Mouse (Mus musculus): ENCODE measurements around the gene Ddx31. TPM values are rescaled to one million over a fixed set of nuclear protein-coding genes. Genes with fewer than 3 reads are reported as not detected.

Ddx31 gene
- polyA plus RNA-seq, 1 experiment from 2014 or later = 8.6 TPM

DNA sequence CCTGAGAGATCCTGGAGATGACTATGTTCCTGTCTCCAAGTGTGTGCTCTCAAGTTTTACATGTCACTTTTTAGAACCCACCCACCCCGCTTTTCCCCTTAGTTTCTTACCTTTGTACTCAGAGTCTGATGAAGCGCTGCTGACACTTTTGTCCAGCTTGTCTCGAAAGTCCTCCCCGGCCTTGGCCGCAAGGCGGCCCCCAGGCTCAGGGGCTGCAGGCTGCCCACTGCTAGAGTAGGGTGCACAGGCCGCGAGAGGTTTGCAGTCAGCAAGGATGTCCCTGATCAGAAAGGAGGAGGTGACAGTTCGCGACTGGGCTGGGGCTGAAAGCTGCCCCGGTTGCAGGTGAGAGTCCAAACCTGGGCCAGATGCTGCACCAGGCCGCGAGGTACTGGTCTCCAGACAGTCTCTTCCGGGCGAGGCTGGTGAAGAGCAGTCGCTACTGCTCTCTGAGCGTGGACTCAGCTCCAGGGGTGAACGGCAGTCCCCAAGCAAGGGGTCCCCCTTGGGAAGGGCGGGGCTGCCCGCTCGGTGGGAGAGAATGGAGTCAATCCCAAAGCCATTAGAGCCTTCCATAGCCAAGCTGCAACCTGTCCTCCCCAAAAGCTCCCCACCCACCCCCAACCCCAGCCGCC lies 75.0 kb downstream of the Ddx31 start:
- no peaks in the 10 kb centered on the region for H3K36me3 ChIP-seq (ENCODE audit: control insufficient read depth, insufficient read depth, low read length)
- no peak for ATAC-seq (ENCODE audit: insufficient number of reproducible peaks, insufficient read depth, low FRiP score, low read depth)

DNA sequence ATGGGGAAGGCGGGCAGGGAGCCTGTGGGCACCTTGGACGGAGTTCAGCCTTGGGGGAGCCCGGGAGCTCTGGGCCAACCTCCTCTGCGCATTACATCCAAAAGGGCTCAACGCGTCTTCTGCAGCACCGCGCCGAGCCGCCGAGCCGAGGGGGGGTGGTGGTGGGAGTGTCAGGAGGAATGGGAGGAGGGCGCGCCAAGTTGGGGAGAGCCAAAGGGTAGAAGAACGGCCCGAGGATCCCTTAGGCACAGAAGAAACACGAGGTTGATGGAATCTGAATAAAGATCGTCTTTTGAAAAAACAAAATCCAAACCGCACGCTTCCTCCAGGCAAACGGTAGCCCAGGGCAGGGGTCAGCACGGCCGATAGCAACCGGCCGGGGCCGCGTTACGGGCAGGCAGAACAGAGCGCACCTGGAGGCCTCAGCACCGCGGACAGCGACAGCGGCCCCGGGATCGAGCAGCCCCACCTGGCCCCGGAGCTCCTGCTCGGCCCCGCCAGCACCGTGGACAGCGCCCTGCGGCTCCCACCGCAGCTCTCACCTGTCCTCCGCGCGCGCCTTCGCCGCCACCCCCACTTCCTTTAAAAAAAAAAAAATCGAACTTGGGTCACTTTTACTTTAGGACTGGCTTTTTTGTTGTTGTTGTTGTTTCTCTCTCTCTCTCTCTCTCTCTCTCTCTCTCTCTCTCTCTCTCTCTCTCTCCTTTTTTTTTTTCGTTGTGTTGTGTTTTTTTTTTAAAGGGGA lies 75.7 kb downstream of the Ddx31 start:
- 1% methylated on average over 48 of the region's 50 CpGs for WGBS
- Histone ChIP-seq H3K4me3 (ENCODE audit: control insufficient read depth in 1 of 2, insufficient read depth in 1 of 2, low read depth in 1 of 2, low read length in 2 of 2) (no peak overlapping the region; a peak in 1 of 4 replicates), H3K4me1 (ENCODE audit: control insufficient read depth in 2 of 2, insufficient read depth in 2 of 2, low read length in 2 of 2) (no peaks in the 10 kb centered on the region; a peak in 1 of 4 replicates), H3K9ac (ENCODE audit: low read length) (no peak overlapping the region), H3K9me3 (ENCODE audit: control insufficient read depth, low read length) (no peaks in the 10 kb centered on the region), H3K36me3 (ENCODE audit: control insufficient read depth, insufficient read depth, low read length) (no peaks in the 10 kb centered on the region), H3K27me3 (ENCODE audit: control insufficient read depth, insufficient read depth, low read length) (peaks cover 97% of the 10 kb centered on the region), H3K27ac (replicated peaks in 1 of 2; ENCODE audit: control insufficient read depth in 1 of 2, insufficient read depth in 1 of 2, low read depth in 2 of 2, low read length in 2 of 2) (no peak overlapping the region), H3K4me2 (ENCODE audit: low read length) (no peak overlapping the region)
- ATAC-seq (ENCODE audit: insufficient number of reproducible peaks, insufficient read depth, low FRiP score, low read depth) = 0 out of 2 replicates have a peak, but pooled peaks have one; percentile 50

More for the DNA sequence above, 75.0 kb downstream of the Ddx31 start:
- H3K4me1 ChIP-seq (ENCODE audit: control insufficient read depth in 2 of 2, insufficient read depth in 2 of 2, low read length in 2 of 2) = no peaks in the 10 kb centered on the region; a peak in 1 of 4 replicates
- H3K9me3 ChIP-seq (ENCODE audit: control insufficient read depth, low read length) = no peaks in the 10 kb centered on the region
- 8% methylated on average over 22 of the region's 22 CpGs for WGBS
- no peak overlapping the region for H3K4me3 ChIP-seq (ENCODE audit: control insufficient read depth in 1 of 2, insufficient read depth in 1 of 2, low read depth in 1 of 2, low read length in 2 of 2)
- no peak overlapping the region for H3K4me2 ChIP-seq (ENCODE audit: low read length)
- H3K27ac ChIP-seq (replicated peaks in 1 of 2; ENCODE audit: control insufficient read depth in 1 of 2, insufficient read depth in 1 of 2, low read depth in 2 of 2, low read length in 2 of 2) = no peak overlapping the region
- H3K27me3 ChIP-seq (ENCODE audit: control insufficient read depth, insufficient read depth, low read length) = peaks cover 97% of the 10 kb centered on the region
- H3K9ac ChIP-seq (ENCODE audit: low read length) = no peak overlapping the region

DNA sequence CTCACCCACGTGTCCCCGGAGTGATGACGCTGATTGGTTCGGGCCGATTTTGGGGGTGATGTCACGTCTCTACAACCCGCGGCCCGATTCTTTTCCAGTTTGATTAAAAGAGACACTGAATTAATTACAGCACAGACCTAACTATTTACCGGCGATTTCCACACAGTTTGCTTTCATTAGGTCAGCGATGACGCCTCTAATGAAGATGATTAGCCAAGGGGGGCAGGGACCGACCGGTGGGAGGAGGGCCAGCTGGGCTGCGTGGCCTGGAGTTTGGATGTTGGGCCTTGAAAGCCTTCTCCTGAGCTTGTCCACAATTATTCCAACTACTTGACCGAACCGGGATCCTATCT lies 76.3 kb downstream of the Ddx31 start, which contains the start of gene Barhl1:
Gene Barhl1 (minus strand): TSS at position 156 of the 353 bp plus-strand sequence.
- Histone ChIP-seq H3K27ac (replicated peaks in 1 of 2; ENCODE audit: control insufficient read depth in 1 of 2, insufficient read depth in 1 of 2, low read depth in 2 of 2, low read length in 2 of 2) (no peak within 1 kb of the TSS), H3K36me3 (ENCODE audit: control insufficient read depth, insufficient read depth, low read length) (no peaks in the 10 kb centered on the region), H3K9me3 (ENCODE audit: control insufficient read depth, low read length) (no peaks in the 10 kb centered on the region), H3K4me1 (ENCODE audit: control insufficient read depth in 2 of 2, insufficient read depth in 2 of 2, low read length in 2 of 2) (no peaks in the 10 kb centered on the region; a peak in 1 of 4 replicates), H3K9ac (ENCODE audit: low read length) (no peak within 1 kb of the TSS), H3K27me3 (ENCODE audit: control insufficient read depth, insufficient read depth, low read length) (peaks cover 97% of the 10 kb centered on the region), H3K4me3 (ENCODE audit: control insufficient read depth in 1 of 2, insufficient read depth in 1 of 2, low read depth in 1 of 2, low read length in 2 of 2) (peak within 1 kb of the TSS in 1 of 2 experiments; percentile 3; a peak in 2 of 4 replicates), H3K4me2 (ENCODE audit: low read length) (peak within 1 kb of the TSS; percentile 14; the same call in 1 of the 2 replicates)
- no peak for ATAC-seq (ENCODE audit: insufficient number of reproducible peaks, insufficient read depth, low FRiP score, low read depth)
- 2% methylated on average over 18 of the region's 18 CpGs for WGBS

DNA sequence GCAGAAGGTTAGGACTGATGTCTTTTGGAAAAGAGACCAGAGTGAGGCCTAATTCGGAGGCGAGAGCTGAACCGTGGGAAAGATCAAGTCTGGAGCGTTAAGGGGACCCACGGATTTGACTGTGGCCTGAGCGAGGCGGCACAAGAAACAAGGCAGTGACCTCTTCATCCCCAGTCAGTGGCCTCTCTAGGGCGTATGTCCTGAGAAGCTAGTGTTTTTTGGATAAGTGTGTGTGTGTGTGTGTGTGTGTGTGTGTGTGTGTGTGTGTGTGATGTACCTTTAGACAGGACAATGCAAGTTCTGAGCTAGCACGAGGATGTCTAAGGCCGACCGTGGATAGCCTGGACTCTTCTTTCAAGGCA lies 76.9 kb downstream of the Ddx31 start:
- no peaks in the 10 kb centered on the region for H3K9me3 ChIP-seq (ENCODE audit: control insufficient read depth, low read length)
- H3K4me1 ChIP-seq (ENCODE audit: control insufficient read depth in 2 of 2, insufficient read depth in 2 of 2, low read length in 2 of 2) = no peaks in the 10 kb centered on the region; a peak in 1 of 4 replicates
- H3K9ac ChIP-seq (ENCODE audit: low read length) = no peak overlapping the region
- WGBS = 6% methylated on average over 11 of the region's 11 CpGs
- H3K4me2 ChIP-seq (ENCODE audit: low read length) = no peak overlapping the region
- H3K36me3 ChIP-seq (ENCODE audit: control insufficient read depth, insufficient read depth, low read length) = no peaks in the 10 kb centered on the region
- H3K4me3 ChIP-seq (ENCODE audit: control insufficient read depth in 1 of 2, insufficient read depth in 1 of 2, low read depth in 1 of 2, low read length in 2 of 2) = no peak overlapping the region
- H3K27ac ChIP-seq (replicated peaks in 1 of 2; ENCODE audit: control insufficient read depth in 1 of 2, insufficient read depth in 1 of 2, low read depth in 2 of 2, low read length in 2 of 2) = no peak overlapping the region
- peaks cover 94% of the 10 kb centered on the region for H3K27me3 ChIP-seq (ENCODE audit: control insufficient read depth, insufficient read depth, low read length)
- ATAC-seq (ENCODE audit: insufficient number of reproducible peaks, insufficient read depth, low FRiP score, low read depth) = no peak

DNA sequence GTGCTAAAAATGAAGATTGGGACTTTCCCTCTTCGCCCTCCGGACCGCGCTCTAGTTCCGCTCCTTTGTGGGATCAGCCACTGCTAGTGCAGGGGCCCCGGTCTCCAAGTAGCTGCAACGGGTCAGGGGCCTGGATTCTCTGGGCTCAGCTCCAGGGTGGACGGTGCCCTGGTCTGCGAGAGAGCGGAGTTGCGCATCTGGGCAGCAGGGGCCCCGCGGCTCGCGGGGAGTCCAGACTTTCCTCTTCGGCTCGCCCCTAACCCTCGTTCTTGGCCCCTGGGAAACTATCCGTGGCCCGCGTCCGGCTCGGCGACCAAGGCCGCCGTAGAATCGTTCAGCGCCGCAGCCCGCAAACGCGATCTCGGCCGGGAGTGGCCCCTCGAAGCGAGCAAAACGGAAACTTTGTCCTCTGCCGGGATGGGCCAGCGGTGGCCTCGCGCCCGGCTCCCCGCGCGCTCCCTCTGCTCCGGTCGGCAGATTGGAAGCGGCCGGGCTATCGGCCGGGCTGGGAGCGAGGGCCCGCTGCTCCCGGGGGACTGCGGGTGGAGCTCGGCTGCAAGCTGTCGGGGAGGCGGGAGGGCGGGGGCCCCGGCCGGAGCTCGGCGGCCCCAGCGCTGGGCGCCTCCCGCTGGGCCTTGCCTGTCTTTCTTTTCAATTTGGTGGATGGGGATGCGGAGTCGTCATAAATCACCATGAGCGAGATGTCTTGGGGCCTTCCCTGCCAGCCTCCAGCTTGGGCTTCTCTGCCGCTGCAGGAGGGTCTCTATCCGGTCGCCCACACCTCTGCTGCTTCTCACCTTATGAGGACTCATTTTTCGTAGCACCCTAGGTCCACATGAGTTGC lies 77.5 kb downstream of the Ddx31 start:
- H3K9ac ChIP-seq (ENCODE audit: low read length) = no peak overlapping the region
- ATAC-seq (ENCODE audit: insufficient number of reproducible peaks, insufficient read depth, low FRiP score, low read depth) = no peak

DNA sequence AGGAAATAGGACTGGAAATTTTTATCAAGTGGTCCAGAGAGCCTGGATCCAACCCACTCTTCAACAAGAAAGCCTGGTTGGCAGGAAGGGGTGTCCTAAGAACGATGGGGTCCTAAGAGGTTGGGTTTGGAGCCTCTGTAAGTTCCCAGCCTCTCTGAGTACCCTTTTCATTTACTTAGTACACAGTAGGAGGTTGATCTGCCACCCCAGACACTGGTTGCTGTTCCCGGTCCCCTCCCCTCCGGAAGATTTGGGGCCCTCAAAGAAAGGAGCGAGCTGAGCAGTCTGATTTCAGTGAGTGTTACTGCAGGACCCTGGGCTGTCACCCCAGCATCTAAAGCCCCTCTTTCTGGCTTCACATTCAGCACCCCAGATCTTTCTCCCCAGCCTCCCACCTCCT lies 78.8 kb downstream of the Ddx31 start:
- WGBS = 0% methylated on average over 4 of the region's 4 CpGs
- Histone ChIP-seq H3K4me2 (ENCODE audit: low read length) (no peak overlapping the region), H3K9me3 (ENCODE audit: control insufficient read depth, low read length) (no peaks in the 10 kb centered on the region), H3K27ac (replicated peaks in 1 of 2; ENCODE audit: control insufficient read depth in 1 of 2, insufficient read depth in 1 of 2, low read depth in 2 of 2, low read length in 2 of 2) (no peak overlapping the region), H3K27me3 (ENCODE audit: control insufficient read depth, insufficient read depth, low read length) (peaks cover 92% of the 10 kb centered on the region), H3K4me3 (ENCODE audit: control insufficient read depth in 1 of 2, insufficient read depth in 1 of 2, low read depth in 1 of 2, low read length in 2 of 2) (no peak overlapping the region), H3K4me1 (ENCODE audit: control insufficient read depth in 2 of 2, insufficient read depth in 2 of 2, low read length in 2 of 2) (no peaks in the 10 kb centered on the region; a peak in 1 of 4 replicates), H3K9ac (ENCODE audit: low read length) (no peak overlapping the region), H3K36me3 (ENCODE audit: control insufficient read depth, insufficient read depth, low read length) (no peaks in the 10 kb centered on the region)
- no peak for ATAC-seq (ENCODE audit: insufficient number of reproducible peaks, insufficient read depth, low FRiP score, low read depth)

More for the DNA sequence above, 77.5 kb downstream of the Ddx31 start:
- no peaks in the 10 kb centered on the region for H3K9me3 ChIP-seq (ENCODE audit: control insufficient read depth, low read length)
- no peaks in the 10 kb centered on the region for H3K36me3 ChIP-seq (ENCODE audit: control insufficient read depth, insufficient read depth, low read length)
- H3K4me1 ChIP-seq (ENCODE audit: control insufficient read depth in 2 of 2, insufficient read depth in 2 of 2, low read length in 2 of 2) = no peaks in the 10 kb centered on the region; a peak in 1 of 4 replicates
- peak overlapping the region; percentile 14; the same call in 1 of the 2 replicates for H3K4me2 ChIP-seq (ENCODE audit: low read length)
- peaks cover 92% of the 10 kb centered on the region for H3K27me3 ChIP-seq (ENCODE audit: control insufficient read depth, insufficient read depth, low read length)
- H3K27ac ChIP-seq (replicated peaks in 1 of 2; ENCODE audit: control insufficient read depth in 1 of 2, insufficient read depth in 1 of 2, low read depth in 2 of 2, low read length in 2 of 2) = no peak overlapping the region
- H3K4me3 ChIP-seq (ENCODE audit: control insufficient read depth in 1 of 2, insufficient read depth in 1 of 2, low read depth in 1 of 2, low read length in 2 of 2) = peak overlapping the region in 1 of 2 experiments; percentile 3; a peak in 2 of 4 replicates
- WGBS = under 1% methylated on average over 73 of the region's 73 CpGs

DNA sequence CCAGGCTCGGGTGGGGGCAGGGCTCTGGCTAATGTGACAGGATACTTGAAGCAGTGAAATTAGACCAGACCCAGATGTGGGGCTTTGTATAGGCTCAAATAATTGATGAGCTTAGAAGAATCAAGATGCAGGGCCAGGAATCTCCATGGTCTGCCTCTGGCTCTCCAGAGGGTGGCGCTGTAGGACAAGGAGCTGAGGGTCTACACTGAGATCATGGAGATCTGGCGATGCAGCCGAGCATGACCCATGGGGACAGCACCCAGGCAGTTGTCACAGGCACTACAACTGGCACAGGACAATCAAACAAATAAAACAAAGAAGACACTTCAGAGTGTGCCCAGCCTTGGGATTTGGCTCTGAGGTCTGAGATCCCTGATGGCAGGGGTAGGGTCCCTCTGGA lies 83.7 kb downstream of the Ddx31 start:
- Histone ChIP-seq H3K27me3 (ENCODE audit: control insufficient read depth, insufficient read depth, low read length) (peaks cover 58% of the 10 kb centered on the region), H3K27ac (replicated peaks in 1 of 2; ENCODE audit: control insufficient read depth in 1 of 2, insufficient read depth in 1 of 2, low read depth in 2 of 2, low read length in 2 of 2) (no peak overlapping the region), H3K4me3 (ENCODE audit: control insufficient read depth in 1 of 2, insufficient read depth in 1 of 2, low read depth in 1 of 2, low read length in 2 of 2) (no peak overlapping the region), H3K36me3 (ENCODE audit: control insufficient read depth, insufficient read depth, low read length) (no peaks in the 10 kb centered on the region), H3K4me1 (ENCODE audit: control insufficient read depth in 2 of 2, insufficient read depth in 2 of 2, low read length in 2 of 2) (no peaks in the 10 kb centered on the region), H3K9ac (ENCODE audit: low read length) (no peak overlapping the region), H3K9me3 (ENCODE audit: control insufficient read depth, low read length) (no peaks in the 10 kb centered on the region), H3K4me2 (ENCODE audit: low read length) (no peak overlapping the region)
- 1% methylated on average over 4 of the region's 4 CpGs for WGBS
- no peak for ATAC-seq (ENCODE audit: insufficient number of reproducible peaks, insufficient read depth, low FRiP score, low read depth)
